ENCODE assay signal across 11 mouse cellular contexts in genomic region chr2:36010579-36010978, GRCm38 (mm10). TPM values are rescaled to one million over a fixed set of nuclear protein-coding genes. Genes with fewer than 3 reads are reported as not detected.
DNase-seq lines count a peak whose midpoint lies in the region; ATAC-seq lines count a peak whose summit lies in the region.
"Had no signal": no experiment of that assay in that cellular context is flagged by ENCODE, and none has a peak within 500 bp of the region (broad histone marks: within the 10 kb centered on the region; RNA-seq: fewer than 3 reads in every experiment).

No protein-coding gene starts in this region.

- H3K4me1 ChIP-seq in heart, embryonic 10.5 days: peaks cover 23% of the 10 kb centered on the region
- H3K4me1 ChIP-seq in midbrain, embryonic 10.5 days: peaks cover 16% of the 10 kb centered on the region
- H3K4me1 ChIP-seq in midbrain, embryonic 11.5 days (ENCODE audit: control insufficient read depth, insufficient read depth, low read length): peaks cover 3% of the 10 kb centered on the region; the same call in 1 of the 2 replicates
- peaks cover 11% of the 10 kb centered on the region for H3K4me1 ChIP-seq in limb, embryonic 15.5 days

- H3K4me3 ChIP-seq in heart, embryonic 10.5 days: peak overlapping the region; percentile 65; the same call in 1 of the 2 replicates
- peak overlapping the region; percentile 56 for H3K4me3 ChIP-seq in midbrain, embryonic 10.5 days
- no peak overlapping the region for H3K4me3 ChIP-seq in midbrain, embryonic 11.5 days (ENCODE audit: low read depth, low read length)
- peak overlapping the region; percentile 46 for H3K4me3 ChIP-seq in limb, embryonic 15.5 days

- no peak for DNase-seq in heart, embryonic 10.5 days (ENCODE audit: low spot score)
- no peak for DNase-seq in heart, adult 8-10 months (ENCODE audit: low spot score)
- DNase-seq in midbrain, embryonic 10.5 days (ENCODE audit: low spot score): peak; percentile 25
- DNase-seq in midbrain, embryonic 11.5 days (ENCODE audit: low spot score, missing footprints): no peak
- DNase-seq in cerebellum, postnatal 4 days (ENCODE audit: low spot score in 2 of 2): no peak
- DNase-seq in layer of hippocampus, adult 9-10 months (ENCODE audit: low spot score): no peak
- no peak for DNase-seq in kidney, postnatal 10 days
- DNase-seq: cerebellum, adult 9-10 months; kidney, adult 11 months had no signal

- H3K36me3 ChIP-seq in heart, embryonic 10.5 days: no peaks in the 10 kb centered on the region
- H3K36me3 ChIP-seq in midbrain, embryonic 10.5 days: no peaks in the 10 kb centered on the region
- no peaks in the 10 kb centered on the region for H3K36me3 ChIP-seq in midbrain, embryonic 11.5 days (ENCODE audit: control insufficient read depth, insufficient read depth, low read length)
- H3K36me3 ChIP-seq in limb, embryonic 15.5 days: no peaks in the 10 kb centered on the region

- 0 out of 2 replicates have a peak overlapping the region, but pooled peaks have one; percentile 76 for H3K27ac ChIP-seq in heart, embryonic 10.5 days
- H3K27ac ChIP-seq in midbrain, embryonic 10.5 days (replicated peaks): no peak overlapping the region
- no peak overlapping the region for H3K27ac ChIP-seq in midbrain, embryonic 11.5 days (ENCODE audit: low read depth, low read length)
- H3K27ac ChIP-seq in limb, embryonic 15.5 days: no peak overlapping the region

- ATAC-seq in midbrain, embryonic 11.5 days (ENCODE audit: low FRiP score): no peak
- ATAC-seq in limb, embryonic 15.5 days (ENCODE audit: insufficient number of reproducible peaks, low FRiP score, low TSS enrichment, low read depth): no peak

- no peak overlapping the region for H3K4me2 ChIP-seq in midbrain, embryonic 11.5 days
- peak overlapping the region; percentile 88 for H3K4me2 ChIP-seq in limb, embryonic 15.5 days

- H3K27me3 ChIP-seq in heart, embryonic 10.5 days (ENCODE audit: insufficient read depth, poor library complexity, severe bottlenecking): peaks cover 63% of the 10 kb centered on the region
- H3K27me3 ChIP-seq in midbrain, embryonic 10.5 days (ENCODE audit: low read depth, poor library complexity, severe bottlenecking): peaks cover 37% of the 10 kb centered on the region
- peaks cover 15% of the 10 kb centered on the region for H3K27me3 ChIP-seq in midbrain, embryonic 11.5 days (ENCODE audit: control insufficient read depth, insufficient read depth, low read length)
- peaks cover 31% of the 10 kb centered on the region for H3K27me3 ChIP-seq in limb, embryonic 15.5 days

- no peaks in the 10 kb centered on the region for H3K9me3 ChIP-seq in heart, embryonic 10.5 days
- H3K9me3 ChIP-seq in midbrain, embryonic 10.5 days (replicated peaks): no peaks in the 10 kb centered on the region
- no peaks in the 10 kb centered on the region for H3K9me3 ChIP-seq in midbrain, embryonic 11.5 days (ENCODE audit: control insufficient read depth, low read length)
- H3K9me3 ChIP-seq in limb, embryonic 15.5 days: no peaks in the 10 kb centered on the region

- H3K9ac ChIP-seq in midbrain, embryonic 11.5 days (ENCODE audit: low read length): no peak overlapping the region
- H3K9ac ChIP-seq in limb, embryonic 15.5 days: no peak overlapping the region

- WGBS in heart, embryonic 10.5 days: 36% methylated on average over 8 of the region's 8 CpGs
- WGBS in midbrain, embryonic 10.5 days: 42% methylated on average over 8 of the region's 8 CpGs
- 39% methylated on average over 8 of the region's 8 CpGs for WGBS in midbrain, embryonic 11.5 days
- 40% methylated on average over 8 of the region's 8 CpGs for WGBS in limb, embryonic 15.5 days

RNA-seq across cellular contexts. Expression of gene Ttll11, which starts 30.9 kb away (rescaled TPM):
- polyA plus RNA-seq in heart, embryonic 10.5 days (2016; fragmentation: Nextera tagmentation; extraction: Ambion mirVana): 0.42 and 0.85 TPM in 2 replicates
- 1 to 10 TPM; 1.5 to 2.7 (median 1.8) TPM for total RNA-seq in heart, adult 8-10 months (2022)
- 0.74 and 0.92 TPM in 2 replicates for polyA plus RNA-seq in midbrain, embryonic 10.5 days (2016; fragmentation: Nextera tagmentation; extraction: Ambion mirVana)
- polyA plus RNA-seq in midbrain, embryonic 11.5 days (2014; fragmentation: Nextera tagmentation; extraction: Ambion mirVana): 1.9 and 3.0 TPM in 2 replicates
- polyA plus RNA-seq in limb, embryonic 15.5 days (2015; fragmentation: Nextera tagmentation; extraction: Ambion mirVana): 0.77 and 1.0 TPM in 2 replicates

RNA-seq across cellular contexts. Expression of gene Ndufa8, which starts 38.6 kb away (rescaled TPM):
- polyA plus RNA-seq in heart, embryonic 10.5 days (2016; fragmentation: Nextera tagmentation; extraction: Ambion mirVana): 329 and 373 TPM in 2 replicates
- total RNA-seq in heart, adult 8-10 months (2022): 100 to 1,000 TPM; 642 to 707 (median 697) TPM
- 193 and 202 TPM in 2 replicates for polyA plus RNA-seq in midbrain, embryonic 10.5 days (2016; fragmentation: Nextera tagmentation; extraction: Ambion mirVana)
- 184 and 186 TPM in 2 replicates for polyA plus RNA-seq in midbrain, embryonic 11.5 days (2014; fragmentation: Nextera tagmentation; extraction: Ambion mirVana)
- 210 and 231 TPM in 2 replicates for polyA plus RNA-seq in limb, embryonic 15.5 days (2015; fragmentation: Nextera tagmentation; extraction: Ambion mirVana)

RNA-seq across cellular contexts. Expression of gene Morn5, which starts 38.7 kb away (rescaled TPM):
- not detected in 2 replicates for polyA plus RNA-seq in heart, embryonic 10.5 days (2016; fragmentation: Nextera tagmentation; extraction: Ambion mirVana)
- total RNA-seq in heart, adult 8-10 months (2022): not detected
- polyA plus RNA-seq in midbrain, embryonic 10.5 days (2016; fragmentation: Nextera tagmentation; extraction: Ambion mirVana): 0.20 and 0.35 TPM in 2 replicates
- polyA plus RNA-seq in midbrain, embryonic 11.5 days (2014; fragmentation: Nextera tagmentation; extraction: Ambion mirVana): 0.33 TPM in 1 of 2 replicates, not detected in the other
- 0.52 TPM in 1 of 2 replicates, not detected in the other for polyA plus RNA-seq in limb, embryonic 15.5 days (2015; fragmentation: Nextera tagmentation; extraction: Ambion mirVana)
- total RNA-seq: adrenal gland, postnatal 10 days had no signal
